Mouse (Mus musculus) myocyte (in vitro differentiated cells): ENCODE results near the gene Copg1.

Source experiments
- CEBPB ChIP-seq: IDR thresholded peaks from 2 replicates; pipeline ENCODE4 v1.6.1; 2011; ENCODE audit warnings: mild to moderate bottlenecking, moderate library complexity; ENCODE audit not compliant: poor library complexity, insufficient read depth, severe bottlenecking
- E2F4 ChIP-seq: IDR thresholded peaks from one replicate; pipeline ENCODE4 v1.6.1; 2011; ENCODE audit warnings: mild to moderate bottlenecking, control low read depth, moderate library complexity; ENCODE audit not compliant: insufficient read depth
- MAX ChIP-seq: IDR thresholded peaks from one replicate; pipeline ENCODE4 v1.6.1; 2011; ENCODE audit warnings: low read depth, mild to moderate bottlenecking, control low read depth
- POLR2A ChIP-seq: IDR thresholded peaks from one replicate; pipeline ENCODE4 v1.6.1; 2011; ENCODE audit warnings: low read depth, mild to moderate bottlenecking, control low read depth, moderate library complexity; ENCODE audit not compliant: insufficient read length
- POLR2AphosphoS2 ChIP-seq: IDR thresholded peaks from one replicate; pipeline ENCODE4 v1.6.1; 2011; ENCODE audit warnings: low read depth, control low read depth; ENCODE audit not compliant: insufficient read length
- TCF12 ChIP-seq: IDR thresholded peaks from one replicate; pipeline ENCODE4 v1.6.1; 2011; ENCODE audit warnings: mild to moderate bottlenecking, control low read depth; ENCODE audit not compliant: poor library complexity, insufficient read depth, severe bottlenecking

DNA sequence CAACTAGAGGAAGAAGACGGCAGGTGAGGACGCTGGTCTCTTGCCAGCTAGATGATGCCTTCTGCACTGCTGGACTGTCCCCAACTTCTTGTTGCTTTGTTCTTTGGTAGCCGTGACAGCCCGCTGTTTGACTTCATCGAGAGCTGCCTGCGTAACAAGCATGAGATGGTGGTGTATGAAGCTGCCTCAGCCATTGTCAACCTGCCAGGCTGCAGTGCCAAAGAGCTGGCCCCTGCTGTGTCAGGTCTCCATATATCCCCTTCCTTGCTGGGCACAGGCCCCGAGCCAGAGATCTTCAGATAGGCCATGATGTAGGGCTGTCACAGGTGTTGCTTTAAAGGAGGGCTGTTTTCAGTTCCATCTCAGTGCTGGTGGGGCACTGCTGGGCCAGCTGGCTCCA is 6.3 kb downstream of the Copg1 start:
- TF ChIP-seq CEBPB (no peak), POLR2A (no peak), TCF12 (no peak), POLR2AphosphoS2 (no peak), E2F4 (no peak), MAX (no peak)
